Mouse (Mus musculus) spleen, postnatal 4 days (tissue): Measurements from ENCODE around the gene Rims3.

Source experiments
- DNase-seq, 2 experiments: peaks; one replicate each; pipeline ENCODE4 v3.0.0; 2022; ENCODE audit warnings: low spot score in 2 of 2

Gene Rims3

DNA sequence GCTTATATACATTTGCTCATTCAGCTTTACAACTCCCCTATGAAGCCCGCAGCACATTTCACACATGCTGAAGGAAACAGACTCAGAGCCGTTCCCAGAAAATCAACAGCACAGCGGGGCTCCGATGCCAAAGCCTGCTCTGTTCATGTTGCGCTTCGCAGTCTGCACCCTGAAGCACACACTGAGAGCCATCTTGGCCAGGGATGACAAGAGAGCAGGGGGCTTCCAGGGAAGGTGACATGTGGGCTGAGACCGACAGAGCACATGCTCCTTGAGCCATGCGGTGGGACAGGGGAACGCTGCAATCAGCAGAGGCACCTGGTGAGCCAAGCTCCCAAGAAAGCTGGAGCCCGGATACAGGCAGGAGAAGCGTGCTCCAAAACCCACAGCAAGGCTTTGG is 5.2 kb upstream of the Rims3 start:
- DNase-seq = no peak

GRCm38 (mm10) chr4:120850946-120851345 is 3.7 kb upstream of the Rims3 start:
- DNase-seq = peak; percentile 71 to 88

DNA sequence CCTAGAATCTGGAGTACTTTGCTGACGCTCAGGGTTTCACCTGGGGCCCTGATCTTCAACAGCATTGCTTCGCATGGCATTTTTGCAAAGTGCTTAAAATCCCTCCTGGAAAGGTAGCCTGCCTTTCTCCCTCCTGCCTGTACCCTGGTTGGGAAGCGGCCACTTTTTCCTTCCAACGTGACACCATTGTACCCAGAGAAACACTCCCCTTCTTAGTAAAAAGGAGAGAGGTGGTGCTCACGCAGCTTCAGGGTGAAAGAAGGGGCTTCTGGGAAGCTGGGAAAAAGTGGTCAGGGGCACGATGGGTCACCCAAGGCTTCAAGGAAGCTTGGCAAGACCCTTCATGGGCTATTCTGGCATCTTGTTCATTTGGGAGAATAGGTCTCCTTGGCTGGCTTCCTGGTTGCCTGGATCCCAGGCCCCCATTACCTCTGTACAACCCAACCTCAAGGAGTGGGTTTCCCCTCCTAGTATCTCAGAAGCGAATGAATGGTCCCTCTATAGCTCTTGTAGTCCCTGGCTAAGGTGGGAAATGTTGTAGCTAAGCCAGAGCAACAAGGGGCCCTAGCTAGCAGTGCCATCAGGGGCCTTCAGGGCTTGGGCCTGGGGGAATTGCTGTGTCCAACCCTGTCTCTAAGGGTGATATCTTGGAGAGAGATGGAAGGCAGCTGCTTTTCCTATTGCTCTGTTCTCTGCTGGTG is 894 bp downstream of the Rims3 start:
- no peak for DNase-seq

DNA sequence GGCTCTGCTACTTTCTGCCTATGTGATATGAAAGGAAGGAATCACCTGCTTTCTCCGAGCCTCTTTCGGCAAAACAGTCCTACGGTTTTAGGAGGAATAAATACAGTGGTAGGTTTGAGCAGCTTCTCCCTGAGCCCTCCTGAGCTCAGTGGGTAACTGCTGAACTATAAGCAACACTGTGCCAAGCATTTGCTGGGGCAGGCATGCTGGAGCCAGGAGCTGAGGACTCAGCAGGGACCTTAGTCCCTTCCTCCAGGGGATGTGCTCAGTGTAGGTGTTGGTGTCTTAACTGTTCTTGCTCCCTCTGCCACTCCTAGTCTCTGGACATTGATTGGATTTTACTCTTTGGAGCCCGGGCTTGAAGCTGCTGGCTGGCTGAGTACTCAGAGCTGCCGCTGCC is 1.8 kb downstream of the Rims3 start:
- no peak for DNase-seq

- DNase-seq = no peak
Measured at GRCm38 (mm10) chr4:120859865-120860264, 5.2 kb downstream of the Rims3 start.

DNA sequence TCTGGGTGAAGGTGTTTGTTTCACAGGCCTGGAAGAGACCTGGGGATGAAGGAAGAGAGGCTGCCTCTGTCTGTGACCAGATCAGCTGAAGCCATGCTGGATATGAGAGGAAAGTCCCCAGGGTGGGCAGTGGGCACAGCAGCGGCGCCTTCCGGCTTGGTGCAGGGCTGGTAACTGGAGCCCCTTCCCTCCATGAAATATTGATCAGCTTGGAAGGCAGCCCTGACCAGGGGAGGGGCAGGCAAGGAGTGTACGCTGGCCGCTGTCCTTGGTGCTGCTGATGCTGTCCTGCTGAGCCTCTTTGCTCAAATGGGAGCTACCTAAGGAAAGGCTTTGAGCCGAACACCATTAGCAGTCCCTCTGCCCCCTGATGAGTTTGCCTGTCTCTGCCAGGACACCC is 11.6 kb downstream of the Rims3 start:
- DNase-seq = peak in 1 of 2 experiments; percentile 19

DNA sequence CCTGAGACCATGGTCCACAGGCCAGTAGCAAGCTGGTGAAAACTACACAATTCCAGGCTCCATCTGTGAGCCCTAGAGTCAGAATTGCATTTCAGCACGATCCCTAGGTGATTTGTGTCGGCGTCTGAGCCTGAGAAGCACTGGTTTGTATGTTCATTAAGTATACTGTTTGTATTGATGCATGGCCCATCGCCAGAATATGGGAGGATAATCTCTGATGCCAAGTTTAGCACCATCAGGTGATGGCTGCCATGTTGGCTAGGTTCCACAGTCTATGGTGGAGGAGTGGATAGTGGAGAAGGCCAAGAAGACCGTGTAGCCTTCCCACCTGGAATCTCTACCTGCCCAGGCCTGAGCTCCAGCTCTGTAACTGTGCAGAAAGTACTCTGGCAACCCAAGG is 13.6 kb downstream of the Rims3 start:
- DNase-seq = no peak

GRCm38 (mm10) chr4:120868988-120869387 is 14.4 kb downstream of the Rims3 start:
- no peak for DNase-seq

- no peak for DNase-seq
Measured at GRCm38 (mm10) chr4:120870262-120870748, 15.7 kb downstream of the Rims3 start.

DNA sequence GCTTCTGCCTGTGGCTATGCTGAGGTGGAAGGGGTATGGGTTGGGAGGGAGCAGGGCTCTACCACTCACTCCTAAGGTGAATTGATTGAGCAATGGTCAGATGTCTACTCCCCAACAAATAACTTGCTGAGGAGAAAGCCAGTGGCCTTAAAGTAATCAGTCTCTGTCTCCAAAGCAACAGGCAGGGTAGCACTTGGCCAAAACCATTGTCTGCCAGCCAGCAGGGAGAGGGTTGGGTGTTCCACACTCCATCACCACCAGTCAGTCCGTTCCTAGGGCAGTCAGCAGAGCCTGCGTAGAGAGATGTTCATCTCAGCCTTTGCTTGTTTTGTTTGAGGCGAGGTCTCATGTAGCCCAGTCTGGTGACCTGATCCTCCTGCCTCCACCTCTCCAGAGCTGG is 21.3 kb downstream of the Rims3 start:
- no peak for DNase-seq

GRCm38 (mm10) chr4:120878728-120879127 is 24.1 kb downstream of the Rims3 start:
- DNase-seq = no peak

GRCm38 (mm10) chr4:120879386-120879785 is 24.8 kb downstream of the Rims3 start:
- DNase-seq = no peak

- DNase-seq = no peak
Measured at GRCm38 (mm10) chr4:120880731-120881432, 26.3 kb downstream of the Rims3 start.

GRCm38 (mm10) chr4:120882002-120882625 is 27.5 kb downstream of the Rims3 start:
- DNase-seq = no peak

GRCm38 (mm10) chr4:120885208-120886120 is 30.8 kb downstream of the Rims3 start:
- DNase-seq = no peak

GRCm38 (mm10) chr4:120886131-120886530 is 31.5 kb downstream of the Rims3 start:
- DNase-seq = no peak

DNA sequence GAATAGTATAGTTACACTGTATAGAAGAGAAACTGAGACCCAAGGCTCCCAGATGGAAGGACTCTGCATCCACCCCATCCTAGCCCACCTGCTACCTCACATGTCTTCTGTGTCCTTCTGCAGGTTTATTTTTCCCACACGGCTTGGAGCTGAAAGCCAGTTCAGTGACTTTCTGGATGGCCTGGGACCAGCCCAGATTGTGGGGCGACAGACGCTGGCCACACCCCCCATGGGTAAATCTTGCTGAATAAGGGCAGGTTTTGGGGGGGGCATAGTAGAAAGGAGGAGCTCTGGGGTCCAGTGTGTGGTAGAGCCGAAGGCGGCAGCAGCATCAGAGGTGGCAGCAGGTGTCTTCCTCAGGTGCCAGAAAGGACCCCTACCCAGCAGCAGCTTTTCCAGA is 32.2 kb downstream of the Rims3 start:
- no peak for DNase-seq

DNA sequence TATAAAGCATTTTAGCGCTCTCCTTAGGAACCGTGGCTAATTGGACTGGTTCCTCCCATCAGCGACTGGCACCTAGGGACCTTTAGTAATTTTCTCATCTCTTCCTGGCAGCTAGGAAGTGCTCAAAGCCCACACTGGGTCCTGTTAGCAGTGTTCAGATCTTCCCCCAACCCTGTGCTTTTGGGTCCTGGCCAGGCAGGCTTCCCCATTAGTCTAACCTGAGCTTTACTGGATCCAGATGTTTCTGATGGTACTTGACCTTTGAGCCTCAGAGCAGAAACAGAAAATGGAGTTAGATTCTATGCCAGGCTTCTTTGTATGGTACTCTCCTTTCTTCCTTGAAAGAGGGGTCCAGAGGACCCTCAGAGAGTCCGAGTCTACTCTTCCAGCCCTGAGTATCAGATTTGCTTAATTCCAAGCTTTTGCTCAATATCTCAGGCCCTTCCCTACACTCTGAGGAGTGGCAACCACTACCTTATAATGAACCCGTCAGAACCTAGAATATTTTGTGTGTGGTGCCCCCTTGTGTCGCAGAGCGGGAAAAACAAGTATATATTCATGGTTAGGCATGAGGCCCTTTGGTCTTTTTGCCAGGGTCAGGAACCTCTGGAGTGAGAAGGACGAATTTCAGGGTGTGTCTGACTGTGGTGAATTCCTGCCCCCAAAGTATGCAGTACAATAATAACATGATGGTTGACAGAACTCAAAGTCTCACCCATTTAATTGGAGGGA is 32.9 kb downstream of the Rims3 start:
- DNase-seq = peak in 1 of 2 experiments; percentile 24

DNA sequence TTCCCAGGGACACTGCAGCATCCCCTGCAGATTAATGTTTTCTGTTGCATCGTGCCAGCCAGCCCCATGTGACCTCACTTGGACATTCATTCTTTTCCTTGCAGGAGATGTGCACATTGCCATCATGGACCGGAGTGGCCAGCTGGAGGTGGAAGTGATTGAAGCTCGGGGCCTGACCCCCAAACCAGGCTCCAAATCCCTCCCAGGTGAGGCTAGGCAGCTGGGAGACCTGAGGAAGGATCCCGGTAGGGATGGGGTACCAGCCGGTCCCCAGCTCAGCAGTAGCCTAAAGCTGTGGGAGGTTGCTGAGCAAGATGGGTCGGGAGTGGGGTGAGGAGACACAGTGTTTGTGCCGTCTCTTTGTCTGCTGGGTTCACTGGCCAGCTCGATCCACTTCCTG is 34.3 kb downstream of the Rims3 start:
- no peak for DNase-seq

- no peak for DNase-seq
Measured at GRCm38 (mm10) chr4:120890754-120891440, 36.3 kb downstream of the Rims3 start.
